Mouse (Mus musculus) G1E (cell line): ENCODE data around the gene Rhbdf2. TPM values are rescaled to one million over a fixed set of nuclear protein-coding genes. Genes with fewer than 3 reads are reported as not detected.

Source experiments
- ATAC-seq: 2 replicates; pipeline ENCODE4 v1.8.0; 2016; ENCODE audit warnings: mild to moderate bottlenecking; ENCODE audit not compliant: insufficient number of reproducible peaks, poor library complexity, low FRiP score, severe bottlenecking; ENCODE audit errors: extremely low read depth
- DNase-seq: peaks from one replicate; pipeline ENCODE4 v3.0.0; 2012; ENCODE audit warnings: low spot score
- H3K27me3 ChIP-seq: 2 replicates; pipeline ENCODE4 v1.6.1; 2012; ENCODE audit warnings: mild to moderate bottlenecking, low read length, inconsistent platforms; ENCODE audit not compliant: insufficient read depth
- H3K36me3 ChIP-seq: replicated peaks from 2 replicates; pipeline ENCODE3; 2012; ENCODE audit warnings: mild to moderate bottlenecking, inconsistent platforms
- H3K4me1 ChIP-seq: 2 replicates; pipeline ENCODE4 v1.6.1; 2012; ENCODE audit warnings: low read depth, low read length, inconsistent platforms, mixed read lengths; ENCODE audit not compliant: insufficient read depth
- H3K4me3 ChIP-seq: 2 replicates; pipeline ENCODE4 v1.5.1; 2012; ENCODE audit warnings: low read depth, mild to moderate bottlenecking, inconsistent platforms, low read length, moderate library complexity, mixed read lengths
- H3K9me3 ChIP-seq: replicated peaks from 2 replicates; pipeline ENCODE4 v1.6.1; 2012; ENCODE audit warnings: inconsistent platforms
- CTCF ChIP-seq: IDR thresholded peaks from 2 replicates; pipeline ENCODE4 v1.5.1; 2012; ENCODE audit warnings: low read depth, low read length, inconsistent platforms, mixed read lengths
- GATA1 ChIP-seq: IDR thresholded peaks from 2 replicates; pipeline ENCODE4 v1.6.1; 2012; ENCODE audit warnings: borderline replicate concordance, low read length, inconsistent platforms, mixed read lengths
- GATA2 ChIP-seq: IDR thresholded peaks from 2 replicates; pipeline ENCODE4 v1.6.1; 2012; ENCODE audit warnings: low read depth, low read length, inconsistent platforms, borderline replicate concordance
- POLR2AphosphoS5 ChIP-seq: IDR thresholded peaks from 2 replicates; pipeline ENCODE4 v1.6.1; 2012; ENCODE audit warnings: low read depth, low read length, inconsistent platforms; ENCODE audit not compliant: insufficient replicate concordance
- TAL1 ChIP-seq: conservative IDR thresholded peaks from 2 replicates; pipeline ENCODE4 v1.6.1; 2012; ENCODE audit warnings: low read depth, low read length, inconsistent platforms, mixed read lengths
- polyA plus RNA-seq: library from polyadenylated mRNA; stranded (reverse); fragments of >175 nt; gene quantifications from 2 replicates; pipeline ENCODE4 v1.2.3, GENCODE M21; 2012
- total RNA-seq, 2 experiments: library from RNA; stranded (forward) in 1 of 2; stranded (reverse) in 1 of 2; fragments of 200-1000 nt in 1 of 2; fragments of >200 nt in 1 of 2; fragmentation: Nextera tagmentation in 1 of 2; gene quantifications; 2 replicates each; pipeline ENCODE4 v1.2.3; 2014 to 2017

The Rhbdf2 gene
- total and polyA plus RNA-seq, 3 experiments = 1.9 to 5.6 (median 4.2) TPM

DNA sequence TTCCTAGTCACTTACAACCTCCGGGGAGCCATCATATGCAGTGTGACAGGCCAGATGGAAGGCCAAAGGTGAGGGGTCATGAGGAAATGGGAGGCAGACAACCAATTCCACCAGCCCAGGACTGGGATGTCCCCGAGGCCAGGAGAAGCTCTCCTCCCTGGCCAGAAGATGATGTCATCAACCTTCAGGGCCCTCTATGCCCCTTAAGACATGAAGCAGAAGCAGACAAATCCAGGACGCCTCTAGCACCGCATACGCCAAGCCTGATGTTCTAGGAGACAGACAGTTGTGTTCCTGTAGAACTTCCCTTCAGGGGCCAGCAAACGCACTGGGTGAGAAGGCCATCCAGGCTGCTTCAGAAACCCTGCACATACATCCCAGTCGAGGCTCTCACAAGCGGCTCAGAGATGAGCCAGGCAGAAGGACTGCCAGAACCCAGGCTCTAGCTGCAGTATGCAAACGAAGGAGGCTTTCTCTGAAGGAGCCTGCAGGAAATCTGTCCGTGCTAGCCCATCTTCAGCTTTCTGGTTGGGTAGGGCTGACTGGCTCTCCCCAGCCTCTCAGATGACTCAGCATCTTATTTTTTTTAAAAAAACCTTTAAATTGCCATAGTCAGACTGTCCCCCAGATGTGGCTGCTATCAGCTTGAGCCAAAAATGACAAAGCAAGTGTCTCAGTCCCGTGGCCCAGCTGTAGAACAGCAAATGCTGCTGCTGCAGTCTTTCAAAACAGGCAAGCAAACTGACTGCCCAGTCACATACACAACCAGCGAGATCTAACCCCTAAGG is 53.9 kb downstream of the Rhbdf2 start:
- Histone ChIP-seq H3K4me1 (peaks cover 79% of the 10 kb centered on the region), H3K36me3 (peaks cover 32% of the 10 kb centered on the region), H3K4me3 (peak overlapping the region; percentile 61; the same call in 1 of the 2 replicates), H3K27me3 (no peaks in the 10 kb centered on the region), H3K9me3 (no peaks in the 10 kb centered on the region)
- ATAC-seq (peak; percentile 72), DNase-seq (peak; percentile 54)
- TF ChIP-seq CTCF = no peak
- peak; percentile 27; the same call in 1 of the 2 replicates for TF ChIP-seq TAL1

DNA sequence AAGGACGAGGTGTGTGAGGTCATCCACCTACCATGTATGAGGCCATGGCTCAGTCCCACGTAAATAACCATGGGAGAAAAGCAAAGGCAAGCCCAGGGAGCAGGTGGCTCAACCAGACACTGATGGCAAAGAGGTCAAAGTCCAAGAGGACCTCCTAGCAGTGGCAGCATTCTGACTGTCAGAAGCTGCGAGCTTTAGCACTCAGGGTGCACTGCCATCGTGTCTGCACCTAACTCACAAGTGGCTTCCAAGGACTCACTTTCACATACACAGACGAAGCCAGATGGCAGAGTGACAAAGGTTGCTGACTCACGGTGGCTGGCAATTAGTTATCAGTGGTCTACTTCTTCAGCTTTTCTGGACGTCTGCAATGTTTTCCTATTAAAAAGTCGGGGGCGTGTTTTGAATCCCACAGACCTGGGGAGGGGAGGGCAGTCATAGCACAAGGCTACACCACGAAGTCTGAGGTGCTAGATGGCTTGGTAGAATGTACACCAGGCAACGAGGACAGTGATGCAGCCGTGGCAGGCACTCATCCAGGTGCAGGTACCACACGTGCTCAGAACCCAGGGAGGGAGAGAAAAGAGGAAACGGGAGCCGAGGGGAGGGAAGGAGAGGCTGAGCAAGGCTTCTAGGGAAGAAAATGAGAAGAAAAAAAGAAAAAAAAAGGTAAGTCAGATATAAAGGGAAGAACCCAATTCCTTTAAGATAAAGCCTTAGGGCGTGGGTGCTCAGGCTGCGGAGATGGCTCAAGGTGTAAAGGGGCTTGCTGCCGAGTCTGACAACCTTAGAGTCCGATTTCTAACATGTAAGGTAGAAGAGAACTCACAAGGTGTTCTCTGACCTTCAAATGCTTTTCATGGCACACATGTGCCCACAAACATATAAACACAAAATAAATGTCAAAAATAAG is 54.8 kb downstream of the Rhbdf2 start:
- peak overlapping the region; percentile 53; the same call in 1 of the 2 replicates for H3K4me3 ChIP-seq
- TF ChIP-seq CTCF (no peak), POLR2AphosphoS5 (no peak), TAL1 (no peak), GATA2 (no peak), GATA1 (no peak)
- peaks cover 86% of the 10 kb centered on the region for H3K4me1 ChIP-seq
- no peaks in the 10 kb centered on the region for H3K9me3 ChIP-seq
- DNase-seq (peak; percentile 42), ATAC-seq (0 out of 2 replicates have a peak, but pooled peaks have one; percentile 2)
- H3K36me3 ChIP-seq = peaks cover 40% of the 10 kb centered on the region
- H3K27me3 ChIP-seq = no peaks in the 10 kb centered on the region

GRCm38 (mm10) chr11:116570821-116571220 is 56.0 kb downstream of the Rhbdf2 start:
- no peaks in the 10 kb centered on the region for H3K9me3 ChIP-seq
- no peak overlapping the region for H3K4me3 ChIP-seq
- TF ChIP-seq CTCF = no peak
- TF ChIP-seq GATA2 = no peak
- TF ChIP-seq POLR2AphosphoS5 = no peak
- no peak for TF ChIP-seq GATA1
- TF ChIP-seq TAL1 = no peak
- no peaks in the 10 kb centered on the region for H3K27me3 ChIP-seq
- peaks cover 34% of the 10 kb centered on the region for H3K36me3 ChIP-seq
- no peak for DNase-seq
- peaks cover 77% of the 10 kb centered on the region for H3K4me1 ChIP-seq
- ATAC-seq = no peak

DNA sequence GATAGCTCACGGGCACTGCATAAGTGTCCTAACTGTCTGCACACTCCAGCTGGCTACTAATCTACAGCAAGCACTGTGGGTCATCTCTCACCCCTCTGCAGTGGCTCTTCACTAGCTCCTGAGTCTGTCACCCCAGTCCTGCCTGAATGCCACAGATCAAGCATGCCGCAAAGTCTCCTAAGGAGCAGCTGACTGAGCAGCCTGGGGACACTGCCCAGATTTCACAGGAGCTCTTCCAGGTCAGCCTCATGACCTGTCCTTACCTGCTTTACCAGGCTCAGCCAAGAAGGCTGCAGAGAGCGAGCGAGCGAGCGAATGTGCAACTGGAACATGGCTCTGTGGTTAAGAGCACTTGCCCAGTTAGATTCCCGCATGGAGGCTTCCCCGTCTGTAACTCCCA is 59.3 kb downstream of the Rhbdf2 start:
- DNase-seq (no peak), ATAC-seq (no peak)
- H3K4me1 ChIP-seq = peaks cover 51% of the 10 kb centered on the region
- H3K4me3 ChIP-seq = no peak overlapping the region
- H3K36me3 ChIP-seq = peaks cover 35% of the 10 kb centered on the region
- TF ChIP-seq GATA1 (no peak), GATA2 (no peak), TAL1 (no peak), POLR2AphosphoS5 (no peak), CTCF (no peak)
- H3K9me3 ChIP-seq = no peaks in the 10 kb centered on the region
- no peaks in the 10 kb centered on the region for H3K27me3 ChIP-seq

- ATAC-seq = no peak
- TF ChIP-seq GATA2 (no peak), CTCF (no peak), GATA1 (no peak), TAL1 (no peak), POLR2AphosphoS5 (no peak)
- Histone ChIP-seq H3K4me1 (peaks cover 31% of the 10 kb centered on the region), H3K4me3 (no peak overlapping the region), H3K36me3 (peaks cover 27% of the 10 kb centered on the region), H3K27me3 (no peaks in the 10 kb centered on the region), H3K9me3 (no peaks in the 10 kb centered on the region)
- DNase-seq = no peak
Measured at GRCm38 (mm10) chr11:116565283-116566041, 61.4 kb downstream of the Rhbdf2 start.

DNA sequence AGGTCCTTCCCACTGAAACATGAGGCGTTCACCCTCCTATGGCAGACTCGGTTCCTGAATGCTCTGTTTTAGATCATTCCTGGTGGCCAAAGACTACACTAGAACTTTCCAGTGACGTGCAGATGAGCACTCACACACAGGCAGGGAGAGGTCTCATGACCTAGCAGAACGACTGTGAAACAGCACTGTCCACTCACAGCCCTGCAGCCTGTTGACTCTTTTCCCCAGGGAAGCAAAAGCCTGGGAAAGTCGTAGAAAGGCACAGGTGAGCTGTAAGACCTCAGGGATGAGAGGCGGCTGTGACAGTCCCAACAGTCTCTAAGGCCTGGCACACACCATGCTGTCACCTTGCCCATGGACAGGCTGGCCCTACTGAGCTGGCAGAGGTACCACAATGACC is 70.5 kb downstream of the Rhbdf2 start:
- Histone ChIP-seq H3K36me3 (peaks cover 37% of the 10 kb centered on the region), H3K9me3 (no peaks in the 10 kb centered on the region), H3K4me1 (peaks cover 29% of the 10 kb centered on the region), H3K27me3 (no peaks in the 10 kb centered on the region), H3K4me3 (no peak overlapping the region)
- DNase-seq (no peak), ATAC-seq (no peak)
- TF ChIP-seq GATA2 (no peak), CTCF (no peak), POLR2AphosphoS5 (no peak), TAL1 (no peak), GATA1 (no peak)
